Mouse (Mus musculus): ENCODE results near the gene Elof1. TPM values are rescaled to one million over a fixed set of nuclear protein-coding genes. Genes with fewer than 3 reads are reported as not detected.

The Elof1 gene
- 154 and 178 TPM in 2 replicates for polyA plus RNA-seq (2021; fragmentation: Nextera tagmentation)
- long read RNA-seq, experiment 1, transcript Elof1-204 (3 exons, 567 nt): minor isoform, 12 of 111 reads
- long read RNA-seq, experiment 1, transcript Elof1-201 (3 exons, 888 nt): major isoform, 85 of 111 reads
- long read RNA-seq, experiment 1, partial matches to known transcripts: 0 of 111 reads
- long read RNA-seq, experiment 1, other reads (novel, unspliced or antisense): 7 of 111 reads
- long read RNA-seq, experiment 2, transcript Elof1-204 (3 exons, 567 nt): minor isoform, 6 of 73 reads
- long read RNA-seq, experiment 2, transcript Elof1-201 (3 exons, 888 nt): major isoform, 46 of 73 reads
- long read RNA-seq, experiment 2, transcript Elof1-203 (3 exons, 810 nt): minor isoform, 17 of 73 reads
- long read RNA-seq, experiment 2, partial matches to known transcripts: 0 of 73 reads
- long read RNA-seq, experiment 2, other reads (novel, unspliced or antisense): 3 of 73 reads

DNA sequence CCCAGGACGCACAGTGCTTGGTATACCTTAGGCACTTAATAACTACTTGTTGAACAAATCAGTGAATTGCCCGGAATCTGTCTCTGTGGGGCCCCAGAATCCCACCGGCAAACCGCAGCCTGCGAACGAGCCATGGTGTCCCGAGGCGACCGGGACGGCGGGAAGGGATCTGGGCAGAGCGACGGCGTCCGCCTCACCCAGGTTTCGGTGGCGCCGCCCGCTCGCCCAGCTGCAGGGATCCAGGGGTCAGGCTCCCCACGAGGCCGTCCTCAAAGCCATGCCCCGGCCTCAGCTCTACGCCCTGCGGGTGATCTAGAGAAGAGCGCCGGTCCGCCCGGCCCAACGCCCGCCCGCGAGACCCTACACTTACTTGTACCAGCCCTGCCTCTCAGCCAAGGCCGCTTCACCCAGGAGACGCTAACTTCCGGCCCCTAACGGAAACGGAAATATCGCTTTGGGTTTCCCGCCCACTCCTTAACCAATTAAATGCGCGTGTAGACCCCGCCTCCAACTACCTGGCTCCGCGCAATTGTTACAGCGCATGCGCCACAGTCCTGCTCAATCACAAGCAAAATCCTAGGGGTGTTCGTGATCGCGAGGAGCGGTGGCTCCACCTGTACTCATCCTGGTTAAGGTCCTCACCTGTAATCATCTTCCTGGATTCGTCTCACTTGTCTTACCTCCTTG is at the start of gene Elof1:
Gene Elof1, minus strand, starts transcription at position 433 of the 687 bp plus-strand sequence.

DNA sequence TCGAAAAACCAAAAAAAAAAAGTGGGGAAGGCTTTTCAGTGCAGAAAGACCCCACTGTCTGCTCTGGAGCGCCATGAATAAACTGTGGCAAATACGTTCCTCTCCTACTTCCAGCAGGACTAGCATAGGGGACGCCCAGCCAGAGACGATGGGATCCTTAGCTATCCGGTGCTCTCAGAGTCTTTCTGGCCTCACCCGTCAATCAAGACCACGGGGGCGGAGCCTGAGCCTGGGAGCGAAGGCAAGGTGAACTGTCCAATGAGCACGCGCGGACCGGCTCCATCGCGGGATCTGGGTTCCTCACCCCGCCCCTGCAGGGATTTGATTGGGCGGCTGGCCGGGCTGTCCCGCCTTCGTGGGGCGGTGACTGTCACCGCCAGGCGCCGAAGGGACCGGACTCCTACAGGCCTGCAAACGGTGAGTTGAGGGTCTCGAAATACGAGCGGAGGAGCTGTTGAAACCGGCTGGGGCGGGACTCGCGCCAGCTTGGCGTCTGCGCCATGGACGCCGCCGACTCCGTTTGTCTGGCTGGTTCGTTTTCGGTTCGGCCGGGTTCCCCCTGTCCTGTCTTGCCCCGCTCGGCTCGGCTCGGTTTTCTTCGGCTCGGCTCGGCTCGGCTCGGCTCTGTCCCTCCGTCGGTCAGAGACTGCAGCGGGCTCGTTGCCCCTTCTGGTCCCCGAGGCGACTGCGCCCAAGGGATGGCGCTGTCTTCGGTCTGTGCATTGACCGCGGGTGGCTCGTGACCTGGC is 39.7 kb upstream of the Elof1 start, which contains the start of gene Pigyl:
Gene Pigyl, plus strand, starts transcription at position 350 of the 749 bp plus-strand sequence.

DNA sequence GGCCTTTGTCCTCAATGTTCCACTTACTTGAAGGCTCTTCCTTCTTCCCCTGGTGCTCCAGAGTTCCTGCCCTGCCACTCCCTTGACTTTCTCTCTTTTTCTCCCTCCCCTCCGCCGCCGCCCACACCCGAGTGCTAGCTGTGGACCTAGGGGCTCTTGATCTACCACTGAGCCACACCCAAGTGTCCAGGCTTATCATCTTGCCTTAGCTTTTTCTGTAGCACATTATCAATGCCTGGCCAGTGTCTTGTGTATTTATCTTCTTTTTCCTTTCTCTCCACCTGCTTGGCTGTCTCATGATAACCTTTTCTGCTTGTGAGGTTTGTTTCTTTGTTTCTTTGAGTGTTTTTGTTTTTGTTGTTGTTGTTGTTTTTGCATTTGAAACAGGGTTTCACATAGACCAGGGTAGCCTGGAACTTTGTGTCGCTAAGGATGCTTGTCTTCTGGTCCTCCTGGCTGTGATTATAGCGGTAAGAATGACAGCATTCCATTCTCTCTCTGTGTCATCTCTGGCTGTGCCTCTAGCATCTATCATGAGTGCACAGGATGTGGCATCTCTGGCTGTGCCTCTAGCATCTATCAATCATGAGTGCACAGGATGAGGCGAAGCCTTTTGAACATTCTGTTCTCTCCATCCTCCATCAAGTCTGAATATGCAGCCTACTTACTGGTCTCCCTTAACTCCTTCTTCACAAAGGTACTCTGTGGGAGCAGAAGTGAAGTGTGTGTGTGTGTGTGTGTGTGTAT is 18.8 kb upstream of the Elof1 start, which contains the start of gene Acp5:
Gene Acp5, minus strand, starts transcription at position 68 of the 747 bp plus-strand sequence.

DNA sequence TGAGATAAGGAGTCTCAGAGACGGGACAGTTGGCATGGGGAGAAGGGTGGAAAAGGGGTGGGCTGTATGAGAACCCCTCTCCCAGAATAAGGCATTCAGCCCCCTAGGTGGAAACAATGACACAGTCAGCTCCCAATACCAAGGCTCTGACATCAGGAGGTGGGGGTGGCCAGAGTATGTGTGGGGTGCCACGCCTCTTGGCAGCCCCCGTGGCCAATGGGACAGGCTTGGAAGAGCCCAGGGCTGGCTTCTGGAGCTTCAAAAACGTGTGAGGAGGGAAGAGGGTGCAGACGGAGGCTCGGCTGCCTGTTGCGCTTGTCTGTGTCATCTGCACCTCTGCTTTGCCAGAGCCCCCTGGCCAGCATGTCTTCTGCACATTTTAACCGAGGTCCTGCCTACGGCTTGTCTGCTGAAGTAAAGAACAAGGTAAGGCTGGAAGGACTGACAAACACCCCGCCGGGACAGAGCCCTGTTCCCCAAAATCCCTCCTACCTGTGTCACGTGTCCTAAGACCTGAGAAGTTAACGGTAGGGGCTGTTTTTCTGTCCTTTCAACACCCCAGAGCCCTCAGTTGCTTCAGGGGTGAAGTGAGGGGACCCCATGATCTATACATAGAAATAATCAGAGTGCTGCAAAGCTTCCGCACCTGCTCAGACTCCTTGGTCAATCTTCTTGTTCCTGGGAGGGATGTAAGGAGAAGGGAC is 17.8 kb downstream of the Elof1 start, which contains the start of gene Cnn1:
Gene Cnn1, plus strand, starts transcription at position 224 of the 704 bp plus-strand sequence.

DNA sequence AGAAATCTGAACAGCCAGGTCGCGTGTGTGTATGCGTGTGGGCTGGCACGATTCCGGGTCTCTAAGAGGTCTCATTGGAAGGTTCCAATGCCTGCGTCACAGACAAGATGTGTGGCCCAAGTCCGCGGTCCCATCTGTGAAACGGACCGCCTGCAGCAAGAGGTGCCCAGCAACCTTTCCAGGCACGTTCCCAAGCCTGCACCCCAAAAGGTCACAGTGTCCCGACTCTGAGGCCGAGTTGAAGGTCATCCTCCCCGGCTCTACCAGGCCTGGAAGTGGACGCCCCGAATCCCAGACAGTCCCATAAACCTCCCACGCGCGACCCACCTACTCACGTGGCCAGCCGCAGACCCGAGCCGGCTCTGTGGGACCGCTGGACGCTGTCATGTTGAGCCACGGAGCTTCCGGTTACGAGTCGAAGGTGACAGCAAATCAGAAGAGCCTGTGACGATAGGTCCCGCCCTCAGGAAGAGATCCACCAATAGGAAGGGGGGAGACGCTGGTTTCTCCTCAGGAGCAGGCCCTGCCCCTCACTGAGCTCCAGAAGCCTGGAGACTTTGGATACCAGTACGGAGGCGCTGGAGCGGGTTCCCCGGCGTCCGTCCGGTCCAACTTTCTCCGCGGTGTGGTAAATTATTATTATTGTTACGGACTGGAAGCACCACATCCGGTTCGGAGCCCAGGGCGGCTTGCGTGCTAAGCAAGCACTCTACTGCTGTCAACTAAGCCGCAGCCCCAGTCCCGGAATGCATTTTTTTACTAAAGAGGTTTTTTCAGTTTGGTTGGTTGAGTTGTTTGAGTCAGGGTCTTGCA is 31.7 kb downstream of the Elof1 start, which contains the start of gene Ecsit:
Gene Ecsit, minus strand, starts transcription at position 417 of the 813 bp plus-strand sequence.

DNA sequence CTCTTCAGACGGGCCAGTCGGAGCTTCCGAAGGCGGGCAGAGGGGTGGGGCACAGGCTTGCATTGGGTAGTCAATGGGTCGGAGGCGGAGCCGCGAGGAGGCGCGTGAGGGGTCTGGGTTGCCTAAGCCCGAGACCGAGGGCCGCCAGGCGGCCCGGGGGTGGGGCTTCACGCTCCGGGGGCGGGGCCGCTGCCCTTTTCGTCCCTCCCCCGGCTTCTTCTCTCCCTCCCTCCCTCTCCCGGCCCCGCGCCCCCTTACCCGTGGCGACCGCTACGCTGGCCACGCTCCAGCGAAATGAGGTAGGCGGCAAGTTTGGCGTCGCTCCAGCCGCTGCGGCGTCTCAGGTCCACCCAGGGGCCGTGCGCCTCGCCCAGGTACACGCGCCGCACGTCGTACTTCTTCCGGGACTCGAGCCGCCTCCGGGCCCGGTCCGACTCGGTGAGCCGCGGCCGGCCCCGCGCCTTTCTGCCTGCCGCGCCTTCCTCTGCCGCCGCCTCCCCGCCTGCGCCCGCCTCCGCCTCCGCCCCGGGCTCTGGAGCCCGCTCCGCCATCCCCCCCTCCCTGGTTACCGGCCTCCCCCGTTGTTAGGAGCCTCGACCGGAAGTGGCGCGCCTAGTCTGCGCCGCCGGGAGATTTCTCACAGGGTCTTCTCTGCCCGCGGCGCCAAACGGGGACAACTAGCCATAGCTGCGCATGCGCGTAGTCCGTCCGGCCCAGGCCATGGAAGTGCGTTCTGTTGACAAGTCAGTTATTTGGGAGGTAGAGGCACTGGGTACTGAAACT is 46.0 kb downstream of the Elof1 start, which contains the start of the genes Gm49318 and Zfp653:
Gene Gm49318, minus strand, starts transcription at position 469 of the 783 bp plus-strand sequence.
Gene Zfp653, minus strand, starts transcription at position 586 of the 783 bp plus-strand sequence.

Small RNA genes lying within 50 kb of the gene (microRNA-seq; reads per million reads assigned to microRNA genes)
- gene Mir7084: 0.86 reads per million

Other genes with a start within 250 kb of the Elof1 start
- gene Rab3d, start 199.0 kb downstream of the Elof1 start, polyA plus RNA-seq (2021; fragmentation: Nextera tagmentation): 6.9 and 8.5 TPM in 2 replicates
- 6.5 and 6.9 TPM in 2 replicates for gene Ccdc159, start 189.7 kb downstream of the Elof1 start, polyA plus RNA-seq (2021; fragmentation: Nextera tagmentation)
- 106 and 126 TPM in 2 replicates for gene Tmem205, start 189.6 kb downstream of the Elof1 start, polyA plus RNA-seq (2021; fragmentation: Nextera tagmentation)
- 169 and 201 TPM in 2 replicates for gene Plppr2, start 180.1 kb downstream of the Elof1 start, polyA plus RNA-seq (2021; fragmentation: Nextera tagmentation)
- 11.2 and 11.3 TPM in 2 replicates for gene Swsap1, start 161.4 kb downstream of the Elof1 start, polyA plus RNA-seq (2021; fragmentation: Nextera tagmentation)
- 11.1 and 11.4 TPM in 2 replicates for gene Epor, start 153.7 kb downstream of the Elof1 start, polyA plus RNA-seq (2021; fragmentation: Nextera tagmentation)
- gene Rgl3, start 127.7 kb downstream of the Elof1 start, polyA plus RNA-seq (2021; fragmentation: Nextera tagmentation): 0.82 and 1.1 TPM in 2 replicates
- 1.7 and 2.8 TPM in 2 replicates for gene Ccdc151, start 114.5 kb downstream of the Elof1 start, polyA plus RNA-seq (2021; fragmentation: Nextera tagmentation)
- 26.1 and 29.7 TPM in 2 replicates for gene Prkcsh, start 114.4 kb downstream of the Elof1 start, polyA plus RNA-seq (2021; fragmentation: Nextera tagmentation)
- 19.5 and 21.7 TPM in 2 replicates for gene Elavl3, start 65.1 kb downstream of the Elof1 start, polyA plus RNA-seq (2021; fragmentation: Nextera tagmentation)
- not detected in 2 replicates for gene Gm49318, start 45.9 kb downstream of the Elof1 start, polyA plus RNA-seq (2021; fragmentation: Nextera tagmentation)
- gene Zfp653, start 45.8 kb downstream of the Elof1 start, polyA plus RNA-seq (2021; fragmentation: Nextera tagmentation): 4.0 and 4.4 TPM in 2 replicates
- gene Ecsit, start 31.7 kb downstream of the Elof1 start, polyA plus RNA-seq (2021; fragmentation: Nextera tagmentation): 59.3 and 59.4 TPM in 2 replicates
- gene Cnn1, start 18.0 kb downstream of the Elof1 start, polyA plus RNA-seq (2021; fragmentation: Nextera tagmentation): 0.40 and 0.72 TPM in 2 replicates
- gene Acp5, start 18.5 kb upstream of the Elof1 start, polyA plus RNA-seq (2021; fragmentation: Nextera tagmentation): 0.57 and 1.1 TPM in 2 replicates
- 174 and 190 TPM in 2 replicates for gene Pigyl, start 39.7 kb upstream of the Elof1 start, polyA plus RNA-seq (2021; fragmentation: Nextera tagmentation)
- gene Zfp872, start 70.9 kb upstream of the Elof1 start, polyA plus RNA-seq (2021; fragmentation: Nextera tagmentation): not detected in 2 replicates
- gene Zfp809, start 108.5 kb upstream of the Elof1 start, polyA plus RNA-seq (2021; fragmentation: Nextera tagmentation): 9.2 and 11.8 TPM in 2 replicates
- 2.1 and 3.2 TPM in 2 replicates for gene Zfp599, start 142.7 kb upstream of the Elof1 start, polyA plus RNA-seq (2021; fragmentation: Nextera tagmentation)
- gene Zfp810, start 190.5 kb upstream of the Elof1 start, polyA plus RNA-seq (2021; fragmentation: Nextera tagmentation): 10.5 and 11.2 TPM in 2 replicates

Data from layer of hippocampus, adult 6 months (tissue).